Mouse (Mus musculus): ENCODE measurements around the gene Sept1.
A peak's percentile ranks its signal among the peaks of the same experiment; 100 is the strongest.

Gene Sept1

DNA sequence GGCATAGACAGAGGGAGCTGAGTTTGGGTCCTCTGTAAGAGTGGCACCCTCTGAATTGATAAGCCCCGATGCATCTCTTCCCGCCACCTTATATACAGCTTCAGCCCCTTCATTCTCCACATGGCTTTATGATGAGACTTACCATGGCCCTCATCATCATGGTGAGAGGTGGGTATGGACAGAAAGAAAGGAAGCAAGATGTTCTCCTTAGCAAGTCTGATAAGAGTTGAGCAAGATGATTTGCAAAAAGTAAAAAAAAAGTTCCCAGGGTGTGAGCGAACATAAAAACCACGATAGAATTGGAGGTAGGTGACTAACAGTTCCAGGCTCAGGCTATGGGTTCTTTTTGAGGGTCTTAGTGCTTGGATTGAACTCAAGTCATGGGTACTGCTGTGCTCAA lies 14.3 kb downstream of the Sept1 start:
- no peak for DNase-seq (ENCODE audit: low spot score)

DNA sequence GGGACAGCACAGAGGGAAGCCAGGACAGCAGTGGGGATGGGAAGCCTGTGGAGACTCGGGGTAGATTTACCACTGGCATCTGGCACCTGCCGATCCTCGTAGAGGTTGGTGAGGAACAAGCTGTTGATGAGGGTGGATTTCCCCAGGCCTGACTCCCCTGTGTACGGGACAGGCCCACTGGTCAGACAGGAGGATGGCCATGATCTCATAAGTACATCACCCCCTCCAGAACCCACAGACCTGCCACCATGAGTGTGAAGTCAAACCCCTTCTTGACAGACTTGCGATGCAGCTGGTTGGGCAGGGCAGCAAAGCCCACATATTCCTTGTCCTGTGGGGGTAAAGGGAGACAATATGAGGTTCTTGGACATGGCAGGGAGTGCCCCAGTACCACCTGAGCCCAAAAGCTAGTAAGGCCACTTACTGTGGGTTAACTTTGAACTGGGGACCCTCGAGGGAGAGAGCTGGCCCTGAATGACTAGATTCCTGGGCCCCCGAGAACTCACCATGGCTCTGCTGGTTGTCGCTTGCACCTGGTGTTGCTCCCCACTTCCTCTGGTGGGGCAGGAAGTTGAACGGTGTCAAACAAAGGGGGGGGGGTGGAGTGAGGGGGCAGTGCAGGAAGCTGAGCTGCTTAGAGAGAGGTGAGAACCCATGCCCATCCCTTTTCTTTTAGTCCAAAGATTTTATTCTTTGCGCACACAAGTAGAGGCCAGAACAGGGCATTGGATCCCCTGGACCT lies 14.9 kb downstream of the Sept1 start:
- DNase-seq (ENCODE audit: low spot score) = no peak

GRCm38 (mm10) chr7:127217475-127217874 lies 15.5 kb downstream of the Sept1 start:
- no peak for DNase-seq (ENCODE audit: low spot score)

DNA sequence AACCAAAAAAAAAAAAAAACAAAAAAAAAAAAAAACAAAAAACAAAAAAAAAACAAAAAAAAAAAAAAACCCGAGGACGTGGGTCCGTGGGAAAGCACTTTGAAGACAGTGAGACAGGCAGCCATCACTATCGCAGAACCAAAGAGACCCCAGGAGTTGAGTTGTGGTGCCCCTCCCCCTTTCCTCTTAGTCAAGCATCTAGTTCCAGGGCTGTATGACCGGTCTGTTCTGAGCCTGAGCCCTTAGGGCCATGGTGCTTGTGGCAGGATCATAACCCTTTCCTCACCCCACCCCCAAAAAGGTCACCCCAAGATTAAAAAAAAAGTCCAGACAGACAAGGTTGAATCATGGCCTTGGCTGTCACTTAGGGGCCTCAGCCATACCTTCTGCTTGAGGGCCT lies 16.6 kb downstream of the Sept1 start:
- no peak for DNase-seq (ENCODE audit: low spot score)

DNA sequence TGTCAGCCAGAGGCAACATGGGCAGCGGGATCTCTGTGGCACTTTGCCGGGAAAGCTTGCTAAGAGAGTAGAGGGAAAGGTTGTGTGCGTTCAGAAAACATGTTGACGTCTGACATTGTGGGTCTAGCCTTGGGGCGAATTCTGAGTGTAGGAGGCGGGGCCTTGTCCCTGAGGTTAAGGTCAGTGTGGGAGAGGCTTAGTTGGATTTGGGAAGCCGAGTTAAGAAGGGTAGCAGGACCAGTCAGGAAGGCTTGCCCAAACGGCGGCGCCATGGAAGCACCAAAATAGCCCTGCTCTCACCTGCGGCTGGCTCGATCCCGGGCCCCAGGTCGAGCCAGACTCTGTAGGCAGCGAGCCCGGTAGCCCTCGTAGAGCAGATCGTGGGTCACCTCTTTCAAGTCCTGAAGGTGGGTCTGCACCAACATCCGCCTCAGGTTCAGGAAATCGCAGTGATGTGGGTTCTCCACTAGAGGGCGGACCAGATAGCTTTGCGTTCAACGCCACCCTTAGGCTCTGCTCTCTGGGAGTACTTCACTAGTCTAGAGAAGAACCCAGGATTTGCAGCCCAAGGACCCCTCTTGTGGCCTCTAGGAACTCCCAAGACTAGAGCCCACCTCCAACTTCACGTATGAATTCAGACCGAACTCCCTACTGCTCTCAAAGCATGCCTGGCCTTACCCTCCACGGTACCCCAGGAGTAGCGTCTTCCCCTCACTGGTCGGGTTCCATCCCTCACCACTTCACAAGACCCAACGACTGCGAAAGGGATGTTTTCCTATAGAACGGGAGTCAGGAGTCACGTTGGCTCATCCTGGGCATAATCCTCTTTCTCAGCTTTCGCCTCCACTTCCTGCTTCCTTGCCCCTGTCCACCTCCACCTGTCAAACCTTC lies 17.7 kb downstream of the Sept1 start:
- DNase-seq (ENCODE audit: low spot score) = peak; percentile 68

DNA sequence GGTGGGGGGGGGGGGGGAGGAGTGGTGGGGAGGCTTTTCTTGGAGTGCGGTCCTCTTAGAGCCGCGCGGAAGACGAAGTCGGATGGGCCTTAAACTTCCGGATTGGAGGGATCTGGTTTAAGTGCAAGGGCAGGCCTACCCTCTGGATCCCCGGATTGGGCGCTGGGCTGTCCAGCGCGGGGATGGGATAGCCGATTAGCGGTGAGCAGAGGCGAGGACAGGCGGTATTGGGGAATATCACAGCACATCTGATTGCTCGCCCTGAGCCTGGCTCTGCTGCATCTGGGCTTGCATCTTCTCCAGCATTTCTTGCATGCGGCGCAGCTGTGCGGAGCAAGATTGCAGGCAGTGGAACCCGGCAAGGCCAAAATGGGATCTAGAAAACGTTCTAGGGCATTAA lies 18.4 kb downstream of the Sept1 start:
- DNase-seq (ENCODE audit: low spot score) = peak; percentile 24

DNA sequence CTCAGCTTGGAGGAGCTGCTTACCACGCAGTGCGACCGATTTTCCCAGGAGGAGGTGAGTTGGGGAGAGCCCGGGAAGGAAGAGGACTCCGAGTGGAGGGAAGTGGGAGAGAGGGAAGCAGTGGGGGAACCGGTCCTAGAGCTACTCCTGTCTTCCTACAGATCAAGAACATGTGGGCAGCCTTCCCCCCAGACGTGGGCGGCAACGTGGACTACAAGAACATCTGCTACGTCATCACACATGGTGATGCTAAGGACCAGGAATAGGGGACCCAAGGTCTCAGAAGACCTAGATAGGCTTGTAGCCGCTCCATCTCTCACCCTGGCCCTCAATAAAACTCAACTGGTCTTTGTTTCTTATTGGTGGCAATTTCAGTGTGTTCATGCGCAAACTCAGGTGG lies 19.0 kb downstream of the Sept1 start:
- no peak for DNase-seq (ENCODE audit: low spot score)

DNA sequence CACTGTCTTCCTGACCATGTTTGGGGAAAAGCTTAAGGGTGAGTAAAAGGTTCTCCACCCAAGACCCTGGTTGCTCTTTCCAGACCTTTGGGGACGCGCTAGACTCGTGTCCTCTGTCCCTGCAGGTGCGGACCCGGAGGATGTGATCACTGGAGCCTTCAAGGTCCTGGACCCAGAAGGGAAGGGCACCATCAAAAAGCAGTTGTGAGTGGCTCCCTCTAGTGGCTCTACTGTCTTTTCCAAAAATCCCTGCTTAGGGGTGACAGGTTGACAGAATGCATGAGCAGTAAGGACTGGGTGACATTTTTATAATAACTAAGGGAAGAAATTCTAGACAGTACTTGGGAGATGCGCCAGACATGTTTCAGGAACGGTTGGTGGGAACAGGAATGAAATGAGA lies 19.4 kb downstream of the Sept1 start:
- no peak for DNase-seq (ENCODE audit: low spot score)

DNA sequence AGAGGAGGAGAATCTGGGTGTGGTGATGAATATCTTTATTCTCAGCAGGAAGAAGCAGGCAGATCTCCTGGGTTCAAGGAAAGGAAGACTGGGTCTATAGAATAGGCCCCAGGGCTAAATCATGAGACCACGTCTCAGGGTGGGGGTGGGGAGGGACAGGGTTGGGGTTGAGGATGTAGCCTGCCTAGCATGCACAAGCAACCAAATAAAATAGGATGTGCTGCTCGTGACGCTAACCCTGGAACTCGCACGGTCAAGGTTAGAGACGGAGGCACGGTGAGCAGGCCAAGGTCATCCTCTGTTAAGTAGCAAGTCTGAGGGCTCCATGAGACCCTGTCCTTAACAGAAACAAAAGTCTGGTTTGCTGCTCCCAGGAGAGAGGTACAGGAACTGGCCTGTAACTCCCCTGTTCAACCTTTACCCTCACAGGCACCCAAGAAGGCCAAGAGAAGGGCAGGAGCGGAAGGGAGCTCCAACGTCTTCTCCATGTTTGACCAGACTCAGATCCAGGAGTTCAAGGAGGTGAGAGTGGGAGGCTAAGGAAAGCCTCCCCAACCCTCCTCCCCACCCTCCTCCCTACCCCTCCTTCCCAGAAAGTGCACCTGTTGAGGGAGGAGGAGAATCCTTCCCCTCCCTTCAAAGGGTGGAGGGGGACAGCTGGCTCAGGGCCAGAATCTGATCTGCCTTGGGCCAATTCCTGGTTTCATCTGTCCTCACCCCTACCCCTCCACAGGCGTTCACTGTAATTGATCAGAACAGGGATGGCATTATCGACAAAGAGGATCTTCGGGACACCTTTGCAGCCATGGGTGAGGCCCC lies 20.3 kb downstream of the Sept1 start:
- no peak for DNase-seq (ENCODE audit: low spot score)

GRCm38 (mm10) chr7:127211014-127211745 lies 21.8 kb downstream of the Sept1 start:
- no peak for DNase-seq (ENCODE audit: low spot score)

GRCm38 (mm10) chr7:127210266-127210665 lies 22.7 kb downstream of the Sept1 start:
- DNase-seq (ENCODE audit: low spot score) = no peak

- DNase-seq (ENCODE audit: low spot score) = no peak
Observed at GRCm38 (mm10) chr7:127209851-127210250, 23.1 kb downstream of the Sept1 start.

- DNase-seq (ENCODE audit: low spot score) = peak; percentile 98
Observed at GRCm38 (mm10) chr7:127208553-127209438, 24.1 kb downstream of the Sept1 start, which contains the start of gene Mylpf. Gene Mylpf (plus strand): TSS chr7:127208890.

GRCm38 (mm10) chr7:127208295-127208552 lies 24.7 kb downstream of the Sept1 start, which contains the start of gene Tbc1d10b:
Gene Tbc1d10b (minus strand): TSS chr7:127208468.
- no peak for DNase-seq (ENCODE audit: low spot score)

DNA sequence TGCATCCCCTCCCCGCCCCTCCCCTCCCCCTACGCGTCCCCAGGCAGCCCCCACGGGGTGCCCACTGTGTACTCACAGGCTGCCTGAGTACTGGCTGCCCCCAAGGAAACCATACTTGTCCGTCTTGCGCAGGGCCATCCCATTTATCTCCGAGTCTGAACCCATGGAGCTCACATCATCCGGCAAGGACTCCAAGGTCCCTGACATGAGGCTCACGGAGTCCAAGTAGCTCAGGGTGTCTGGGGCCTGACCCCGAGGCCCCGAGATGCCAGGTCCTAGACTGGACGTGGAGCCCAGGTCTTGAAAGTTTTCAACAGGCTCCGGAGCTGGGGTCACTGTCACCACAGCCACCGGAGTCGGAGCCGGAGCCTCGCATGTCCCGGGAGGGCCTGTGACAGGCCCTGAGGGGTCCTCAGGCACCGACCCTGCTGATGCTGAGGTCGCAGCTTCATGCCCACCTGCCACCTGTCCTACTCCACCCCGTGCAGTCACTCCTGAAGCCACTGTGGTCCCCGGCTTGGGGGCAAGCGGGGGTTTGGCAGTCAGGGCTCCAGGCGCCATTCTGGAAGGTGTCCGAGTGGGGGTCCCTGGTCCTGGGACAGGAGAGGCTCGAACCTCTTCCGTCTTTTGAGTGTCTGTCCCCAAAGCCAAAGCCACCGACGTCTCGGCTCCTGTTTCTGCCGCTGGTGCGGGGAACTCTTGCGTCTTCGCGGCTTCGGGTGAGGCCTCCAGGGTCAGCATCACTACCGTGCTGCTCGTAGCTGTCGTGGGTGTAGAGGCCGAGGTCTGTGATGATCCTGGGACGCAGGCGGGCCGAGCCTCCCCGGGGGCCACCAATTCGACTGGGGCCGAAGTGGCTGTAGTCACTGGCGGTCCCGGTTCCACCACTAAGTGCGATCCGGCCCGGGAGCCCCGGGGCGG lies 25.3 kb downstream of the Sept1 start:
- DNase-seq (ENCODE audit: low spot score) = peak; percentile 25

GRCm38 (mm10) chr7:127206606-127207005 lies 26.3 kb downstream of the Sept1 start:
- DNase-seq (ENCODE audit: low spot score) = no peak

- no peak for DNase-seq (ENCODE audit: low spot score)
Observed at GRCm38 (mm10) chr7:127196484-127196883, 36.4 kb downstream of the Sept1 start.

DNA sequence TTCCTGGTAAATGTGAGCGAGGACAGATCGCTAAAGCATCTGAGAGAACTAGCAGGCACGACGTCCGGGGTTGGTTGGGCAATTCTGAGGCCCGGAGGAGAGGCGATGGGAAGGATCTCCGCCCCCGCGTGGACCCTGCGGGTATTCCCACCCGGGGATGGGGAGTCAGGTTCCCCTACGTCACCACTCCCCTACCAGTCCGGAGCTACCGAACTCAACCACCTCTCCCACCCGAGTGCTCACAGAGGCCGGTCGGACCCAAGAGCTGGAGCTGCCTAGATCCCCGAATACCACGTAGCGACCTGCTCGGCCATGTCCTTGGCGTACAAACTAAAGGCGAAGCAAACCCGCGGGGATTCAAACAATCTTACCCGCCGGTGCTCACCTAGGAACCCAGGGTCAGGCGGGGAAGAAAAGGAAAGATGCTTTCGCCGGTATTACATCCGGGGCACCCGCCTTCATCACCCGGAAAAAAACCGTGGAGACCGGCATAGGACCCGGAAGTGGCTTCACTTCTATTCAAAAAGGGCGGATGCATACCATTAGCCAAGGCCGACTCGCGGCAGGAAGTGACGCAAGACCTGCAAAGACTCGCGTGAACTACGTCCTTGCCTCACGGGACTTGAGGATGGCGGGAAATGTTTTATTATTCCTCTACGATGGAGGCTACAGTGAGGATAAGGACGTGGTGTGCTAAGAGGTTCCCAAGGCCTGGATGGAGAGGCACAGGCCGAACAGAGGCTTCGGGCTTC lies 37.2 kb downstream of the Sept1 start, which contains the start of gene Cd2bp2:
TSS of gene Cd2bp2 (minus strand) at position 507 of the 752 bp plus-strand sequence.
- DNase-seq (ENCODE audit: low spot score) = peak; percentile 97

GRCm38 (mm10) chr7:127194633-127195029 lies 38.3 kb downstream of the Sept1 start:
- DNase-seq (ENCODE audit: low spot score) = no peak

Measured in yolk sac, embryonic 10.5 days (tissue).